In genomic region chr15:86184851-86185688, GRCm38 (mm10) we compare ENCODE assay signal across 8 mouse cellular contexts. TPM values are rescaled to one million over a fixed set of nuclear protein-coding genes. Genes with fewer than 3 reads are reported as not detected.
DNase-seq lines count a peak whose midpoint lies in the region; ATAC-seq lines count a peak whose summit lies in the region.

No protein-coding gene starts in this region.

- peaks cover 60% of the 10 kb centered on the region for H3K4me1 ChIP-seq in forebrain, embryonic 10.5 days
- peaks cover 33% of the 10 kb centered on the region for H3K4me1 ChIP-seq in limb, embryonic 12.5 days (replicated peaks)
- H3K4me1 ChIP-seq in midbrain, embryonic 12.5 days = peaks cover 40% of the 10 kb centered on the region

- peak overlapping the region; percentile 94 for H3K9ac ChIP-seq in limb, embryonic 12.5 days (replicated peaks)
- H3K9ac ChIP-seq in midbrain, embryonic 12.5 days (replicated peaks) = peak overlapping the region; percentile 95

- peak overlapping the region; percentile 75 for H3K4me2 ChIP-seq in limb, embryonic 12.5 days
- H3K4me2 ChIP-seq in midbrain, embryonic 12.5 days (replicated peaks) = peak overlapping the region; percentile 80

- no peaks in the 10 kb centered on the region for H3K36me3 ChIP-seq in forebrain, embryonic 10.5 days (replicated peaks)
- H3K36me3 ChIP-seq in limb, embryonic 12.5 days = no peaks in the 10 kb centered on the region
- H3K36me3 ChIP-seq in midbrain, embryonic 12.5 days = no peaks in the 10 kb centered on the region

- ATAC-seq in limb, embryonic 12.5 days (ENCODE audit: insufficient number of reproducible peaks, insufficient read depth, low FRiP score, low TSS enrichment, low read depth) = peak; percentile 28
- peak; percentile 72 for ATAC-seq in midbrain, embryonic 12.5 days (ENCODE audit: low FRiP score, low read depth)

- H3K4me3 ChIP-seq in forebrain, embryonic 10.5 days = peak overlapping the region; percentile 86
- H3K4me3 ChIP-seq in limb, embryonic 12.5 days (replicated peaks) = peak overlapping the region; percentile 91
- peak overlapping the region; percentile 90 for H3K4me3 ChIP-seq in midbrain, embryonic 12.5 days

- DNase-seq in layer of hippocampus, postnatal 36 days = peak; percentile 49 to 50
- DNase-seq in layer of hippocampus, adult 18-20 months (ENCODE audit: low spot score in 2 of 2) = no peak
- DNase-seq in adrenal gland, adult 2 months = peak; percentile 80
- DNase-seq in forebrain, embryonic 10.5 days (ENCODE audit: extremely low spot score, low spot score) = peak; percentile 57
- DNase-seq in heart, postnatal 4 days = peak; percentile 59
- peak; percentile 71 for DNase-seq in testis, postnatal 10 days (ENCODE audit: low spot score)

- H3K27ac ChIP-seq in forebrain, embryonic 10.5 days = peak overlapping the region; percentile 91
- peak overlapping the region; percentile 85 for H3K27ac ChIP-seq in limb, embryonic 12.5 days
- H3K27ac ChIP-seq in midbrain, embryonic 12.5 days (replicated peaks) = peak overlapping the region; percentile 86

- WGBS in forebrain, embryonic 10.5 days = under 1% methylated on average over 70 of the region's 70 CpGs
- WGBS in limb, embryonic 12.5 days = under 1% methylated on average over 70 of the region's 70 CpGs
- under 1% methylated on average over 69 of the region's 70 CpGs for WGBS in midbrain, embryonic 12.5 days

- H3K9me3 ChIP-seq in forebrain, embryonic 10.5 days = no peaks in the 10 kb centered on the region
- no peaks in the 10 kb centered on the region for H3K9me3 ChIP-seq in limb, embryonic 12.5 days
- H3K9me3 ChIP-seq in midbrain, embryonic 12.5 days = no peaks in the 10 kb centered on the region

- peaks cover 35% of the 10 kb centered on the region for H3K27me3 ChIP-seq in forebrain, embryonic 10.5 days (ENCODE audit: poor library complexity, severe bottlenecking)
- H3K27me3 ChIP-seq in limb, embryonic 12.5 days = peaks cover 4% of the 10 kb centered on the region
- H3K27me3 ChIP-seq in midbrain, embryonic 12.5 days = peaks cover 5% of the 10 kb centered on the region; the same call in 1 of the 2 replicates

RNA-seq across cellular contexts. Expression of gene Cerk, which starts 0.9 kb away (rescaled TPM):
- 10 to 100 TPM; 44.8 to 46.3 TPM for total RNA-seq in layer of hippocampus, postnatal 36 days (2021)
- 10 to 100 TPM; 50.0 to 50.7 TPM for total RNA-seq in layer of hippocampus, adult 18-20 months (2021)
- 10 to 100 TPM; 34.5 to 41.1 TPM for total RNA-seq in adrenal gland, adult 2 months (2021)
- polyA plus RNA-seq in adrenal gland, adult 2 months (2012; rRNA removed) = 33.7 and 39.6 TPM in 2 replicates
- 10.7 and 10.9 TPM in 2 replicates for polyA plus RNA-seq in forebrain, embryonic 10.5 days (2016; fragmentation: Nextera tagmentation; extraction: Ambion mirVana)
- 10 to 100 TPM; 39.1 to 40.2 TPM for total RNA-seq in heart, postnatal 4 days (2021)
- polyA plus RNA-seq in limb, embryonic 12.5 days (2016; fragmentation: Nextera tagmentation; extraction: Ambion mirVana) = 19.2 and 21.5 TPM in 2 replicates
- 23.5 and 25.5 TPM in 2 replicates for polyA plus RNA-seq in midbrain, embryonic 12.5 days (2016; fragmentation: Nextera tagmentation; extraction: Ambion mirVana)

RNA-seq across cellular contexts. Expression of gene Tbc1d22a, which starts 29.2 kb away (rescaled TPM):
- total RNA-seq in layer of hippocampus, postnatal 36 days (2021) = 10 to 100 TPM; 35.0 to 35.4 TPM
- total RNA-seq in layer of hippocampus, adult 18-20 months (2021) = 10 to 100 TPM; 34.7 to 35.9 TPM
- 10 to 100 TPM; 34.5 to 37.7 TPM for total RNA-seq in adrenal gland, adult 2 months (2021)
- polyA plus RNA-seq in adrenal gland, adult 2 months (2012; rRNA removed) = 38.7 and 44.4 TPM in 2 replicates
- polyA plus RNA-seq in forebrain, embryonic 10.5 days (2016; fragmentation: Nextera tagmentation; extraction: Ambion mirVana) = 9.5 and 10.8 TPM in 2 replicates
- total RNA-seq in heart, postnatal 4 days (2021) = 10 to 100 TPM; 16.5 to 20.6 TPM
- 11.2 and 12.1 TPM in 2 replicates for polyA plus RNA-seq in limb, embryonic 12.5 days (2016; fragmentation: Nextera tagmentation; extraction: Ambion mirVana)
- 12.5 and 13.7 TPM in 2 replicates for polyA plus RNA-seq in midbrain, embryonic 12.5 days (2016; fragmentation: Nextera tagmentation; extraction: Ambion mirVana)

Comparison
In these comparisons a context has a peak if more than half of its experiments do, and no peak if none do; other contexts are left out.
1. DNase-seq: peak in layer of hippocampus, postnatal 36 days (2 of 2), adrenal gland, adult 2 months (single experiment), forebrain, embryonic 10.5 days (single experiment), heart, postnatal 4 days (single experiment) and testis, postnatal 10 days (single experiment); none in layer of hippocampus, adult 18-20 months (0 of 2).
2. Peak in every context shown above with its lines, with median percentiles within 50 percentile points of each other: H3K27ac ChIP-seq and H3K4me3 ChIP-seq.